Mouse (Mus musculus) bone marrow macrophage, adult 2 months (primary cell): ENCODE results near the gene Galnt12.

Experiments
- CTCF ChIP-seq: IDR thresholded peaks from 2 replicates; pipeline ENCODE4 v1.5.1; 2012; ENCODE audit warnings: low read depth, mild to moderate bottlenecking, low read length, moderate library complexity
- POLR2A ChIP-seq: IDR thresholded peaks from 2 replicates; pipeline ENCODE4 v1.6.1; 2012; ENCODE audit warnings: mild to moderate bottlenecking, low read depth, low read length, borderline replicate concordance

GRCm38 (mm10) chr4:47150806-47151205 is 59.1 kb downstream of the Galnt12 start:
- TF ChIP-seq CTCF (no peak), POLR2A (no peak)
